Mouse (Mus musculus): ENCODE measurements around the gene Cipc.

- no peak for TF ChIP-seq CTCF (conservative IDR thresholded peaks at IDR 0.05; ENCODE audit: low read length)
- no peak for TF ChIP-seq POU5F1 (IDR thresholded peaks at IDR 0.05; ENCODE audit: borderline replicate concordance, low read length)
Observed at GRCm38 (mm10) chr12:86938571-86938970, 8.3 kb upstream of the Cipc start.
